Mouse (Mus musculus) telencephalon, adult 2 months (tissue): ENCODE data around the gene Ppp1r15b.

Source experiments
- DNase-seq: peaks from one replicate; pipeline ENCODE4 v3.0.0-alpha.2; 2011; ENCODE audit warnings: low read depth, low spot score

Gene Ppp1r15b

DNA sequence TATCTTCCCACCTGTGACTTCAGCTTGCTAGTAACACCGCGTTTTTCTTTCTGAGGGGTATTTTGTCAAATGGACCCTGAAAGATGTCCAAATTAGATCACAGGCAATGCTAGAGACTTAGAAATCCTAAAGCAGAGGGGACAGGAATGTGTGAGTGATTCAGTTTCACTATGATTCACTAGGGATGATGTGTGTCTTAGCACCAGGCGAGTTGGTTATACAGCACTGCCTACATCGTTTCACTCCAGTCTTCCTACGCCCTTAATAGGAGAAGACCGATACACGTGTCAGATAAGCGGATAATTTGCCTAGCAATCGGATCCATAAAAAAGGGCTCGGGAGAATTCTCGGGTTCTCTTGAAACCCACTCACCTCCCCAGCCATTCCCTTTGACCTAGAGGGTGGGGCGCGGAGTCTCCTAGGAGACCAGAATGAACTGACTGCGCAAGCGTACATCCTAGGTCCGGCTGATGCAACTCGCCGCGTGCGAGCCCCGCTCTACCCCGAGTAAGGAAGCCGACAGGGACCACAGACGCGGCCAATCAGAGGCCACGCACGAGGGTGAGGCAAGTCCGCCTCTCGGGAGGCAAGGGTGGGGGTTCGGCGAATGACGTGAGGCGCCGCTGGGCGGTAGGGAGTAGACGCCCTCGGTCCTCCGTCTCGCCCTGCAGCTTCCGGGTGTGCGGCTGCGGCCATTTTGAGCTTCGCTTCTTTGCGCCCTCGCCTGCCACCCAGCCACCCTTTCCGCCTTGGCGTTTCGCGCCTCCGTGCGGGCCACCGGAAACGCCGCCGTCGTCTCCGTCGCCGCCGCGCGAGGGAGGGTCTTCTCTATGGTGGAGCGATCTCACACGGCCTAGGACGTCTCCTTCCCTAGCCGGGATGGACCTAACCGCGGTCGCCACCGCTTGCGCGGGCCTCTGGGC, at the start of gene Ppp1r15b:
Gene Ppp1r15b (plus strand): TSS at position 506 of the 923 bp plus-strand sequence.
- DNase-seq, result peak; percentile 99

DNA sequence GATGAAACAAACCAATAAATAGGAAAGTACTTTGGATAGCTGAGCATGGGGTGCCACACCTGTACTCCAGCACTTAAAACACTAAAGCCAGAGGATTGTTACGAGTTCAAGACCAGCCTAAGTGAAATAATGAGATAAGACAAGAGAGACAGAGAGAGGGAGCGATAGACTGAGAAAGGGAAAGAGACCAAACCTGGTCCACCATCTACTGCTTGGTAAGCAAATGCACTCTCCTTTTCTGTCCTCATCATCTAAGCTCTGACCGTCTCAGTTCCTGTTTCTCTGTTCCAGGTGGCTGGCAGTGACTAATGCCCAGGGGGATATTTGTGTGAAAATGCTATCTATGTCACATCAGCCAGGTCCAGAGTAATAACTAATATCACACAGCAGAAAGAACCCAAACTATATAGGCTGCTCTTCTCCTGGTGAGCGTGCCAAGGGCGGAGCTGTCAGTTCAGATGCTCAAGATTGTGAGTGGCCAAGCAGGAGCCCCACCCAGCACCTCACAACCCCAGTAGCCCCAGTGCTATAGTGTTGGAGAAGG, 47.9 kb upstream of the Ppp1r15b start:
- no peak for DNase-seq

DNA sequence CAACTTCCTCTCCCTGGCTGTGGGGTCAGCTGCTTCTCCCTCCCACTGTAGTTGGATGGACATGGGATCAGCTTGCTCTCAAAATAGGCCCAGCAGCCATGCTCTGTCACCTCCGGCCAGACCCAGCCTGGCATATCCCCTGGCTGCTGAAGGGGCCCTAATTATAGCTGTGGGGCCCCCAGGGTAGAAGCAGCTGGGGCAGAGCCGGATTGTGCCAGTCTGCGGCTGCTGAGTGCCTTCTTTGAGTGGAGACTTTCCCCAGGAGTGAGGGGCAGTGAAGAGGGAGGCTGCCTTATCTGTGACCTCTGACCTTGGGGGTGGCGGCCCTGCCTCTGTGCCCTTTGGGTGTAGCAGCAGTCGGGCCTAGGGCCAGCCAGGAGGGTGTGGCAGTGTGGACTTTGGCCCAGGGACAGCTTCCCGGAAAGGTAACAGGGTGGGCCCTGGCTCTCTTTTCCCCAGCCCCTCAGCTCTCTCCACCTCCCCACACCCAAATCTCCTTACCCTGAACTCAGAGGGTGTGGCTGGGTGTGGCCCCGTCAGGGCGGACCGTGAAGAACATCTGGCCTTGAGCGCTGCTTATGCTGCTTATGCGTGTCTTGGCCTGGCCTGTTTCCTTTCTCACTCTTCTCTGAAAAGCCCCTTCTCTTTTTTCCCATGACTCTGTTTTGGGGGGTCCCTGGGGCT, 46.9 kb upstream of the Ppp1r15b start:
- DNase-seq, result no peak

DNA sequence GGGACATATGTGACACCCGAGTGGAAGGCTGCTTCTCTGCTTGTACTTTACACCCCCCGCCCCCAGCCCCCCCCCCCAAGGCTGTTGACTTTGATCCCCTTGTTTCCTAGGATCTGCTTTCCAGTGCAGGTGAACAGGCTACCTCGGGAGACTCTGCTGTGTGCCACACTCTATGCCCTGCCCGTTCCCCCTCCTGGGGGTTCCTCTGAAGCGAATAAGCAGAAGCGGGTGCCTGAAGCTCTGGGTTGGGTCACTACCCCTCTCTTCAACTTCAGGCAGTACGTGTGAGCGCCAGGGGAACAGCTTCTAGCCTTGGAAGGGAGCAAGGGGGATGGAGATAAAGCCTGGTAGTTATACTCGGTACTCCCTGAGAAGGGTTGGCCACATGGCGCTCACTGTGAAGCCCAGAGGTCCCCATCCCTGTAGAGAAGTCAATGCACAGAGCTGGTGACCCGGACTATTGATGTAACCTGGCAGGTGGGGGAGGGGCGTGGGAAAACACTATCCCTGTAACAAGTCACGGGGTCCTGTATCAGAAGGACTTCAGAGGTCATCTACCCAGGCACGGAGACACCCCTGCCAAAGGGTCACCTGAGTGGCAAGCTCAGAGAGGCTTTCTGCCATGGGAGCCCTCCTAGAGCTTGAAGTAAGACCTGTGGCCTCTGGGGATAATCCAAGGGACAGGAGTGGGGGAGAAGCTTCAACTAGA, 46.1 kb upstream of the Ppp1r15b start:
- DNase-seq, result no peak

DNA sequence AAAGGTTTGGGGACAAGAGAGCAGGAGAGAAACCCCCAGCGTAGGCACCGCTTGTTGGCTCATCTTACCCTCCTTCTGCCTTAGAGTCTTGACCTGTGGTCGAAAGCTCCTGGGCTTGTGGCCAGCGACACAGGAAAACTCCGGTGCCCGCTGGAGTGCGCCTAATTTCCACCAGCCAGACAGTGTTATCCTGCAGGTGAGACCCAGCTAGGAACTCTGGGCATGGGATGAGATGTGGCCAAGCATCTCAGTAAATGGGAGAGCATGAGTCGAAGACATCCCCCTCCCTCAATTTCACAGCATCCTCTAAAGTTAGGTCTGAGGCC, 45.6 kb upstream of the Ppp1r15b start:
- DNase-seq, result no peak

DNA sequence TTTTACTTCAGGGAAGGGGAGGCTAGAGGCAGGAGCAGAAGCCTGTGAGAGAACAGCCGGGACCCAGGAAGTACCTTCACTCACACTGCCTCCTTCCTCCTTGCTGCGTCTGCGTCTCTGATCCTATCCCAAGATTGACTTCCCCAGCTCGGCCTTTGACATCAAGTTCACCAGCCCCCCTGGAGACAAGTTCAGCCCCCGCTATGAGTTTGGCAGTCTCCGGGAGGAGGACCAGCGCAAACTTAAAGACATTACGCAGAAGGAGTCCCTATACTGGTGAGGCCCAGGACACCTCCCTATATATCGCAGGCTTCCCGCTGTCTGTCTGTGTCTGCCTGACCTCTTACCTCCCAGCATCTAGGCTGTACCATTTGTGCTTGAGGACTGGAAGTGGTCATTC, 44.1 kb upstream of the Ppp1r15b start:
- DNase-seq, result no peak

DNA sequence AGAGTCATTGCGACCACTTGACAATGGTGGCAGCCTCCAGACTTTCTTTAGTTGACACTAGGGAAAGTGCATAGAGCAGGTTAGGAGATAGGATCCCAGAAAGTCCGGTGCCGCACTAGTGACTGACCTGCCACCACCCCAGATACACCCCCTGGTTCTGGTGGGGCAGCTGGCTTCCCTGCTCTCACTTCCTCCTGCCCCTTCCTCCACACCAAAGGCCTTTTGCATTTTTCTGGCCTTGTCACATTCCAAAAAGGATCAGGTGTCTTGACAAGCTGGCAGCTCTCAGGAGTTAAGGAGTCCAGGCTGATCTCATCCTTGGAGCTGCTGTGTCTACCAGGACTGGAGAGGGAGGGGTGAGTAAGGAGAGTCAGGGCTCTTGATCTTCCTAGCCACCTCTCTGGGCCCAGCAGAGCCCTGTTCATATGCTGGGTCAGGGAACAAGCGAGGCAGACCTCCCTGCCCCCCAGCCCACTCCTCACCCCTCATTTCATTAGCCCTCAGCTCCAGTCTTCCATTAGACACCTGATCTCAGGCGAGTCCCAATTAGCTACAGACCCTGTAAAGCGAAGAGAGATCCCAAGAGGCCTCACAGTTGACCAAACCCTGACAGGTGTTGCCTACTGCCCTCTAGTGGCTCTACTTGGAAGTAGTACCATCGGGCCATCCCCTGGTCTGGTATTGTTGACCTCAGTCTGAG, 43.6 kb upstream of the Ppp1r15b start:
- DNase-seq, result no peak

DNA sequence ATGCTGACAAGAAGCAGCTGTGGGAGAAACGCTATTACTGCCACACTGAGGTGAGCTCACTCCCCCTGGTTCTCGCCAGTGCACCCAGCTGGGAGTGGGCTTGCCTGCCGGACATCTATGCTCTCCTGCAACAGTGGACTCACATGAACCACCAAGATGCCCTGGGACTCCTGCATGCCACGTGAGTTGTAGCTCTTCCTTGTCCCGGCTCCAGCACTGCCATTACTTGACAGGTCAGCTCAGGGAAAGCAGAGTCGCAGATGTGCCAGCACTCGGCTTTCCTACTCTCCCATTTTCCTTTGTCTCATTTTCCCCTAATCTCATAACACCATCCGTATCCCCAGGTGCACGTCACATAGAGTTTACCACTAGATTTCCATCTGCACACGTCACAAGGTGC, 42.7 kb upstream of the Ppp1r15b start:
- DNase-seq, result no peak

DNA sequence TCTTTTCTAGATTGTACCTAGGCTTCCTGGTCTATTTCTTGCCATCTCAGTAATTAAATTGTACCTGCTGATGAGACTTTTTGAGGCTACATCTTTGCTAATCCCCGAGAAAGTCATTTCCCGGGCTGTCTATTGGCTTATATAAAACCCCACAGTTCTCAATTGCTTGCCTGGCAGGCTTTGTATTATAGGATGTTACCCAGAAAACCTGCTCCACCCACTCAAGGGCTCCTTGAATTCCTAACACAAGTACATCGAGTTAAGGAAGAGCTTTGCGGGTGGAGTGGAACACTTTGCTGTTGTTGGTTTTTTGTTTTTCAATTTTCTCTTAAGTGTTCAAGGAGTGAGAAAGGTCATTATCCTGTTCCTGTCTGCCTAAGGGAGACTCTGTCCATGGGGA, 41.5 kb upstream of the Ppp1r15b start:
- DNase-seq, result no peak

DNA sequence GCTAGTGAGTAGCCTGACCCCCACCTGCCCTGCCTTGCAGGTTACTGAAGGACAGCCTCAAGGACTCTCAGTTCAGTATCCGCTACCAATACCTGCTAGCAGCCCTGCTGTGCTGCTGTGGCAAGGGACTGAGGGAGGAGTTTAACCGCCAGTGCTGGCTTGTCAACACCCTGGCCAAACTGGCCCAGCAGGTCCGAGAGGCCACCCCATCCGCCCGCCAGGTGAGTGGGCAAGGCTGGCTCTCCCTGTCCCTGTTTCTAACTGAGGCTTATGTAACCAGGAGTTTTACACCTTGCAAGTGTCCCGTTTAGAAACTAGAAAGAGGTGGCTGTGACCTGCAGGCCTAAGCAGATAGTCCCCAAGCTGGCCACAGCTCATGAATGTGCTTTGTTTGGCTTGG, 40.3 kb upstream of the Ppp1r15b start:
- no peak for DNase-seq

DNA sequence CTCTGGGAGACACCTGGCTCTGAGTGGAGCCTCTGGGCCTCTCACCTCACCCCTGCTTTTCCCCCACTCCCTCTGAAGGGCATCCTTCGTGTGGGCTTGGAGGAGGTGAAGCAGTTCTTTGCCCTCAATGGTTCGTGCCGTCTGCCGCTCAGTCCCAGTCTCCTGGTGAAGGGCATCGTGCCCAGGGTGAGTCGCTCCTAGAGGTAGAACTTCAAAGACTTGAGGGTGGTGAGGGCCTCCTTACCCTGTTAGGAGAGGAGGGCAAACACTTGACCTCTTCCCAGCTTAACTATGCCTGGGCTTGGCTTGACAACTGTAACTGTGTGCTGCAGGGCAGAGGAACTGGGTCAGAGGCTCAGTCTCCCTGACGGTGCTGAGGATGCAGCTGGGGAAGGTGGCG, 39.5 kb upstream of the Ppp1r15b start:
- no peak for DNase-seq

DNA sequence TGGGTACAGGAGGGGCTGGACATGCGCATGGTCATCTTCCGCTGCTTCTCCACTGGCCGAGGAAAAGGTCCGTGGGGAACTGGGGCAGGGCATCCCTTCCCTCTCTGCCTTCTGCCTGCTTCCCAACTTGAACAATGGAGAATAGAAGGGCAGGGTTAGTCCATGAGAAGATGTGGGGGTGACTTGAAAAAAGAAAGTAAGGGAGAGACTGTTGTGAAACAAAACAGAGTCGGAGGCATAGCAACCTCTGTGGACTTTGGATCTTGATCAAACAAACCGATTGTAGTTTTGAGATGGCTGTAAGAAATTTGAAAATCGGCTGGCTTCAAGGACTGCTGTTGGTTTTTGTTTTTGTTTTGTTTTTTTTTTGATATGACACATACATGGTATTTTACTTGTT, 37.2 kb upstream of the Ppp1r15b start:
- no peak for DNase-seq

DNA sequence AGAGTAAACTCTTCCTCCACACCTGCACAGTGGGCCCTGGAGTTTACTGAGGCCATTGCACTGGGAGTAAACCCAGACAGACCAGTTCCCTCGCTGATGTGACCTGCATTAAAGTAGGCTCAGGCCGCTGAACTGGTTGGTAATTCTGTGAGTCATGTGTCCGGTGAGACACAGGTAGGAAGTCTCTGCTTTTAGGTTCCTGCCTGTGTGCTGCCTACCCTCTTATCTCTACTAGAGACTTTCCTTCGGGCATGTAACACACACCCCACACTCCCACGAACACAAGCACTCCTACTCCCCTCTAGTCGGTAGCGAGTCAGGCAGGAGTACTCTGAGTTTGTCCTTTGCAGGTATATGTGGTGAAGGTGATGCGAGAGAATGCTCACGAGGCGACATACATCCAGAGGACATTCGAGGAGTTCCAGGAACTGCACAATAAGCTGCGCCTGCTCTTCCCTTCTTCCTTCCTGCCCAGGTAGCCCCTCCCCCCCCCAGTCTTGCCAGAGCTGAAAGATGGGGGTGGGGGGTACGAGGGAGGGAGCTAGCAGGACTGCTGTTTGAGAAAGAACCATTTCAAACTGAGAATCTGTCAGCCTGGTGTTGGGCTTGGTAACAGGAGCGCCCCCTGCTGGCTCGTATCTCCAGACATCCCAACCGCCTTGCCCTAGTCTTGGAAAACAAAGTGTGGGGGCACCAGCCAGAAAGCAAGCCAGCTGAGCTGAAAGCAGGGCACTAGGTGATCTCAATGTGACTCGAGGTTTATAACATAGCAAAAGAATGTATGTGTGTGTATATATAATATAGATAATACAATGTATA, 29.8 kb upstream of the Ppp1r15b start:
- peak; percentile 48 for DNase-seq

DNA sequence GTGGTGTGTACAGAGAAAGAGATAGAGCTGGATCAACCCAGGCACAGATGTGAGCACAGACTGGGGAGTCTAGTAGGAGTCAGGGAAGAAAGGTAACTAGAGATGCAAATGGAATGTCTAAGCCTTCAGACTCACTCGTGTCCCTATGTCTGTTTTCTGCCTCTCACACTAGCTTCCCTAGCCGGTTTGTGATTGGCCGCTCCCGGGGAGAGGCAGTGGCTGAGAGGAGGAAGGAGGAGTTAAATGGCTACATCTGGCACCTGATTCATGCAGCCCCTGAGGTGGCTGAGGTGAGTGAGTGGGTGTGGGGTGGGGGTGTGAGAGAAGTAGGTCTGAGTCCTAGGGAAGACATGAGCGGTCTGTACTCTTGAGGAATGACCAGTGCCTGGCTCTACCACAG, 28.8 kb upstream of the Ppp1r15b start:
- no peak for DNase-seq

DNA sequence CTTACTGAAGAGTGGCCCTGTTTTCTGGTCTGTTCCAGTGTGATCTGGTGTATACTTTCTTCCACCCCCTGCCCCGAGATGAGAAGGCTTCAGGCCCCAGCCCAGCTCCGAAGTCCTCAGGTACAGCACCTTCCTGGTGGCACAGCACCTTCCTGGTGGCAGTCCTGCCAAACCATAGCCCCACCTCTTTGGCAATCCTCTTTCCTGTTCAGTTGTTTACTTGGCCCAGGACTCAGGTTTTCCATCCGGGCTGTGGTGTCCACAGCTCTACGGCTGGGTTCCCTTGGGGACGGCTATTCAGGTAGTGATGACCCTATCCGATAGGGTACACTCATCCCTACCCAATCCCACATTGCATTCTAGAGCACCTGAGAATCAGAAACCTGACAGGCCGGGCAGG, 27.6 kb upstream of the Ppp1r15b start:
- no peak for DNase-seq

DNA sequence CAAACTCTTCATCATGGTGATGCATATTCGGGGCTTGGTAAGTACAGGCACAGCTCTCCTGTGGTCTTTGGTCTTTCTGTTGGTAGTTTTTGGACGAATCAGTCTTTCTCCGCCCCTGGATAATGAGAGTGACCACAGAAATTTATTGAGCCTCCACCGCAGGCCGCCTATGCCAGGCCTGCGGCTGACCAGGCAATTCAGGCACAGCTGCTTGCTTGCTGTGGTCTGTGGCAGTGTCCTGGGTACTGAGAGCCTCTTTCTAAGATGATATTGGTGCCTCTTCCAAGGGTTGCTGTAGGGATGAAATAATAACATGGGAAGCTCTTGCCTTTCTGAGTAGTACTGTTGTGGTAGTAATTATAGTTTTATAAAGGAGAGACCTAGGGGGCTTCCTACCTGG, 27.1 kb upstream of the Ppp1r15b start:
- DNase-seq, result no peak

DNA sequence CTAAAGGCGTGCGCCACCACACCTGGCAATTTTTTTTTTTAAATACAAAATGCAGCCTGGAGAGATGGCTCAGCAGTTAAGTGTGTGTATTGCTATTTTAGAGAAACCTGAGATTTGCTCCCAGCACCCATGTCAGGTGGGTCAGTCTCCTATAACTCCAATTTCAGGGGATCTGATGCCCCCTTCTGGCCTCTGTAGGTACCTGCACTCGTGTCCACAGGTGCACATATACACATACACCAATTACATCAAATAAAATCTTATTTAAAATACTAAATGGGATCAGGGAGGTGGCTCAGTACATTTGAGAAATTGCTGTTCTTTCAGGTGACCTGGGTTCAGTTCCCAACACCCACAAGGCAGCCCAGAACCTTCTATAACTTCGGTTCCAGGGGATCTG, 14.8 kb upstream of the Ppp1r15b start:
- DNase-seq, result no peak

DNA sequence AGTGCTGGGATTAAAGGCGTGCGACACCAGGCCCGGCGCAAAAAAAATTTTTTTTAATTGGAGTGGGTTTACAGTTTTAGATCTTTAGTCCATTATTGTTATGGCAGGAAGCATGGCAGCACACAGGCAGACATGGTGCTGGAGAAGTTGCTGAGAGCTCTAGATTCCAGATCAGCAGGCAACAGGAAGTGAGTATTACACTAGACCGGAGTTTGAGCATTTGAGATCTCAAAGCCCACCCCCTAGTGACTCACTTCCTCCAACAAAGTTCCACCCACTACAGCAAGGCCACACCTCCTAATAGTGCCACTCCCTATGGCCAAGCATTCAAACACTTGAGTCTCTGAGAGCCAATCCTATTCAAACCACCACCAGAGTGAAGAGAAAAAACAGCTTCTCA, 12.8 kb upstream of the Ppp1r15b start:
- no peak for DNase-seq

DNA sequence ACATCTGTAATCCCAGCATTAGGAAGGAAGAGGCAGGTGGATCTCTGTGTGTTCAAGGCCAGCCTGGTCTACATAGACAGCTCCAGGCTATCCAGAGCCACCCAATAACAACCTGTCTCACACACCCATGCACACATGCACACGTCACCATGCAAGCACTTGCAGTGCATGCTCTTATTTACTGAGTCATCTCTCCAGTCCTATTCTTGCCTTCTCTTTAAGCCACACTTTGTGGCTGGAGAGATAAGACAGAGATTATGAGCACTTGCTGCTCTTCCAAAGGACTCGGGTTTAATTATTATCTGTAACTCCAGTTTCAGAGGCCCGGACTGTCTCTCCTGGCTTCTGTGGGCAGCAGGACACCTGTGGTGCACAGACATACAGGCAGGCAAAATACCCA, 12.1 kb upstream of the Ppp1r15b start:
- DNase-seq, result no peak

DNA sequence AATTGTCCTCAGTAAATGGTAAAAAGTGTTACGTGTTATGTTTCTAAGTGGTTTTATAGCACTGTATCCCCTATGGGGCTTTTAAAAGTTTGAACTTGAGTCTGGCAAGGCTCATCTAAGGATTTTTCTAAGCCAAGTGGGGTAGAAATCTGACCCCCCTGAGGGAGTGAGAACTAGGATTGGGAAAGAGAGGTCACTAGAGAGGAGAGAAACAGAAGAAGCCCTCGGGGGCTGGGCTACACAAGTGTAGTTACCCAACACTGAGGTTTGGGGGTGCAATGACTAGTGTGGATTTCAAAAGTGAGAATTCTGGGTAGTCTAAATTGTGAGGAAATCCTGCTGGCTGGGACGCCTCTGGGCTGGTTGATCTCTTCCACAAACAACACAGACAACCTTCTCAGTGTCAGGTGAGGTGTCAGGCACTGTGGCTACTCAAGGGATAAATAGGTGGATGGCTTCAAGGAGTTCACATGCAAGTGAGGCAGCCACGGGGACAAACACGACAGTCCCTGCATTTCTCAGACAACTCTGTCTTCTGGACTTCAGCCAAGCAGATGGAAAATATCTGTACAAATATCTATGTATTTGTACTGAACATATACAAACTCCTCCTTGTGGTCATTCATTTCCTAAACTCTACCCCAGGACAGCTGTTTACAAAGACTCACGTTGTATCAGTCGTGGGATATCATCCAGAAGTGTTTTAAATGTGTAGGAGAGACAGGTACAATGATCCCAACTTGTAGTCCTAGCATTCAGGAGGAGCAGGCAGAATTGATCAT, 10.8 kb upstream of the Ppp1r15b start:
- DNase-seq, result no peak
